Mouse (Mus musculus) myocyte (in vitro differentiated cells): Measurements from ENCODE around the gene Wnk4. TPM values are rescaled to one million over a fixed set of nuclear protein-coding genes. Genes with fewer than 3 reads are reported as not detected.

Source experiments
- H3K27me3 ChIP-seq: one replicate; pipeline ENCODE4 v1.6.1; 2011; ENCODE audit not compliant: control insufficient read depth, insufficient read depth, insufficient read length
- H3K36me3 ChIP-seq: one replicate; pipeline ENCODE4 v1.6.1; 2011; ENCODE audit not compliant: control insufficient read depth, insufficient read depth
- H3K4me2 ChIP-seq: one replicate; pipeline ENCODE4 v1.6.1; 2011; ENCODE audit warnings: low read depth, control low read depth
- H3K4me3 ChIP-seq: one replicate; pipeline ENCODE4 v1.5.1; 2011; ENCODE audit warnings: mild to moderate bottlenecking, control low read depth, moderate library complexity
- H3K79me2 ChIP-seq: one replicate; pipeline ENCODE4 v1.6.1; 2011; ENCODE audit not compliant: control insufficient read depth, insufficient read depth
- H3ac ChIP-seq: one replicate; pipeline ENCODE4 v1.6.1; 2011; ENCODE audit not compliant: control insufficient read depth, insufficient read length
- CEBPB ChIP-seq: IDR thresholded peaks from 2 replicates; pipeline ENCODE4 v1.6.1; 2011; ENCODE audit warnings: mild to moderate bottlenecking, moderate library complexity; ENCODE audit not compliant: poor library complexity, insufficient read depth, severe bottlenecking
- E2F4 ChIP-seq: IDR thresholded peaks from one replicate; pipeline ENCODE4 v1.6.1; 2011; ENCODE audit warnings: mild to moderate bottlenecking, control low read depth, moderate library complexity; ENCODE audit not compliant: insufficient read depth
- MAX ChIP-seq: IDR thresholded peaks from one replicate; pipeline ENCODE4 v1.6.1; 2011; ENCODE audit warnings: low read depth, mild to moderate bottlenecking, control low read depth
- MYOD1 ChIP-seq, 3 experiments: IDR thresholded peaks; one replicate each; pipeline ENCODE4 v1.6.1; 2011; ENCODE audit warnings: control low read depth in 2 of 3, low read depth in 2 of 3, mild to moderate bottlenecking in 2 of 3, moderate library complexity in 1 of 3; ENCODE audit not compliant: insufficient read length in 2 of 3, control insufficient read depth in 1 of 3
- MYOG ChIP-seq, 3 experiments: IDR thresholded peaks; one replicate each; pipeline ENCODE4 v1.6.1; 2011; ENCODE audit warnings: control low read depth in 2 of 3, low read depth in 2 of 3, mild to moderate bottlenecking in 2 of 3; ENCODE audit not compliant: insufficient read length in 2 of 3, control insufficient read depth in 1 of 3, insufficient read depth in 1 of 3
- POLR2A ChIP-seq: IDR thresholded peaks from one replicate; pipeline ENCODE4 v1.6.1; 2011; ENCODE audit warnings: low read depth, mild to moderate bottlenecking, control low read depth, moderate library complexity; ENCODE audit not compliant: insufficient read length
- POLR2AphosphoS2 ChIP-seq: IDR thresholded peaks from one replicate; pipeline ENCODE4 v1.6.1; 2011; ENCODE audit warnings: low read depth, control low read depth; ENCODE audit not compliant: insufficient read length
- REST ChIP-seq: IDR thresholded peaks from one replicate; pipeline ENCODE4 v1.6.1; 2011; ENCODE audit warnings: mild to moderate bottlenecking, control low read depth, moderate library complexity; ENCODE audit not compliant: insufficient read depth, insufficient read length
- SRF ChIP-seq: IDR thresholded peaks from one replicate; pipeline ENCODE4 v1.6.1; 2011; ENCODE audit warnings: low read depth; ENCODE audit not compliant: control insufficient read depth, insufficient read length
- TCF12 ChIP-seq: IDR thresholded peaks from one replicate; pipeline ENCODE4 v1.6.1; 2011; ENCODE audit warnings: mild to moderate bottlenecking, control low read depth; ENCODE audit not compliant: poor library complexity, insufficient read depth, severe bottlenecking
- TCF3 ChIP-seq: IDR thresholded peaks from one replicate; pipeline ENCODE4 v1.6.1; 2011; ENCODE audit warnings: low read depth, control low read depth; ENCODE audit not compliant: insufficient read length
- USF1 ChIP-seq: IDR thresholded peaks from one replicate; pipeline ENCODE4 v1.6.1; 2011; ENCODE audit warnings: low read depth, mild to moderate bottlenecking, control low read depth, moderate library complexity
- polyA plus RNA-seq: library from polyadenylated mRNA; unstranded; fragments of >200 nt; fragmentation: generic; extraction: Trizol; gene quantifications from one replicate; pipeline ENCODE4 v1.2.1, GENCODE M21; 2012; ENCODE audit warnings: missing spikeins

Wnk4 gene
- polyA plus RNA-seq, 1 experiment: 0.19 TPM

- Histone ChIP-seq H3ac (no peak overlapping the region), H3K79me2 (peaks cover 28% of the 10 kb centered on the region), H3K4me2 (no peak overlapping the region), H3K27me3 (no peaks in the 10 kb centered on the region), H3K36me3 (peaks cover 52% of the 10 kb centered on the region), H3K4me3 (no peak overlapping the region)
- no peak for TF ChIP-seq POLR2A
- no peak for TF ChIP-seq REST
- TF ChIP-seq CEBPB: no peak
- no peak for TF ChIP-seq TCF12
- no peak for TF ChIP-seq MAX
- no peak for TF ChIP-seq TCF3
Observed at GRCm38 (mm10) chr11:101295191-101295590, 34.8 kb downstream of the Wnk4 start.

- Histone ChIP-seq H3K36me3 (peaks cover 16% of the 10 kb centered on the region), H3ac (no peak overlapping the region)
- TF ChIP-seq MYOD1 (IDR thresholded peaks at IDR 0.05; ENCODE audit: control insufficient read depth in 1 of 3, insufficient read length in 2 of 3, low read depth in 2 of 3) (peak in 2 of 3 experiments; percentile 7 to 20), SRF (no peak), REST (no peak), MAX (no peak)
Observed at GRCm38 (mm10) chr11:101300881-101301280, 40.5 kb downstream of the Wnk4 start.

GRCm38 (mm10) chr11:101301299-101302003, 41.1 kb downstream of the Wnk4 start:
- H3ac ChIP-seq: peak overlapping the region; percentile 44
- H3K4me2 ChIP-seq: peak overlapping the region; percentile 99
- no peak for TF ChIP-seq POLR2AphosphoS2
- TF ChIP-seq MAX: no peak
- no peak for TF ChIP-seq USF1
- TF ChIP-seq TCF3: no peak
- TF ChIP-seq E2F4: no peak
- no peak for TF ChIP-seq REST
- H3K36me3 ChIP-seq: peaks cover 14% of the 10 kb centered on the region
- H3K27me3 ChIP-seq: no peaks in the 10 kb centered on the region
- peaks cover 46% of the 10 kb centered on the region for H3K79me2 ChIP-seq
- H3K4me3 ChIP-seq: peak overlapping the region; percentile 97

More at GRCm38 (mm10) chr11:101300881-101301280, 40.5 kb downstream of the Wnk4 start:
- peaks cover 46% of the 10 kb centered on the region for H3K79me2 ChIP-seq
- no peaks in the 10 kb centered on the region for H3K27me3 ChIP-seq
- H3K4me2 ChIP-seq: peak overlapping the region; percentile 99
- H3K4me3 ChIP-seq: peak overlapping the region; percentile 97

- Histone ChIP-seq H3K27me3 (no peaks in the 10 kb centered on the region), H3K79me2 (peaks cover 46% of the 10 kb centered on the region), H3K4me2 (peak within 1 kb of the TSS; percentile 99), H3K4me3 (peak within 1 kb of the TSS; percentile 97), H3ac (peak within 1 kb of the TSS; percentile 44), H3K36me3 (peaks cover 13% of the 10 kb centered on the region)
- TF ChIP-seq REST (no peak), MAX (no peak), SRF (no peak), CEBPB (peak; percentile 68), POLR2A (peak; percentile 73), MYOD1 (IDR thresholded peaks at IDR 0.05; ENCODE audit: control insufficient read depth in 1 of 3, insufficient read length in 2 of 3, low read depth in 2 of 3) (peak in 2 of 3 experiments; percentile 65 to 82), TCF3 (no peak), POLR2AphosphoS2 (peak; percentile 77), MYOG (IDR thresholded peaks at IDR 0.05; ENCODE audit: control insufficient read depth in 1 of 3, insufficient read depth in 1 of 3, insufficient read length in 2 of 3, low read depth in 2 of 3) (peak in 2 of 3 experiments; percentile 33 to 67), E2F4 (no peak)
Observed at GRCm38 (mm10) chr11:101302004-101302798, 41.8 kb downstream of the Wnk4 start, which contains the start of gene Becn1. Gene Becn1 (minus strand): TSS chr11:101302286.

- no peak overlapping the region for H3K4me2 ChIP-seq
- H3K79me2 ChIP-seq: no peaks in the 10 kb centered on the region
- TF ChIP-seq USF1 (no peak), CEBPB (no peak), E2F4 (no peak)
- no peak overlapping the region for H3ac ChIP-seq
- H3K4me3 ChIP-seq: no peak overlapping the region
- H3K36me3 ChIP-seq: no peaks in the 10 kb centered on the region
- peaks cover 6% of the 10 kb centered on the region for H3K27me3 ChIP-seq
Observed at GRCm38 (mm10) chr11:101307744-101308143, 47.4 kb downstream of the Wnk4 start.
